Mouse (Mus musculus): ENCODE results near the gene Gm21775.
"Not testable (repeated sequence)": the region's sequence is repeated elsewhere in the genome, so short reads cannot be mapped to it uniquely, and the experiment has no call there.

Gm21775 gene

DNA sequence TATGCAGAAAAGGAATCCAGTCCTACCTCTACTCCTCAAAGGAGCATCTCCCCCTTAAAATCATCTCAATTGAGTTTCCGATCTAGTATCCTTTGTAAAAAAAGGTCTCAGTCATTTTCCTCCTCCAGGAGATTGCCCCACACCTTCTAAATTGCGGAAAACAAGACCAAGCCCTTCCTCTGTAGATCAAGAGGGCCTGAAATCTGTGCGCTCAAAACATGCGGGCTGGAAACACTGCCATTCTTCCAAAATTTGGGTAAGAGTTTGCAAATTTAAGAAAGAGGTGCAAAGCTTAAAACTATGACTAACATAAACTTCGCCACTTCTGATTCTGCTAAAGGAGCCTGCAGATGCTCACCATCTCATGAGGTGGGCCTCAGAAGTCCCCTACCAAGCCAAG lies at the start of gene Gm21775:
Gm21775 (plus strand) TSS at position 301 of the 400 bp plus-strand sequence.
- DNase-seq (ENCODE audit: extremely low read depth, low read depth), result not testable (repeated sequence)

DNA sequence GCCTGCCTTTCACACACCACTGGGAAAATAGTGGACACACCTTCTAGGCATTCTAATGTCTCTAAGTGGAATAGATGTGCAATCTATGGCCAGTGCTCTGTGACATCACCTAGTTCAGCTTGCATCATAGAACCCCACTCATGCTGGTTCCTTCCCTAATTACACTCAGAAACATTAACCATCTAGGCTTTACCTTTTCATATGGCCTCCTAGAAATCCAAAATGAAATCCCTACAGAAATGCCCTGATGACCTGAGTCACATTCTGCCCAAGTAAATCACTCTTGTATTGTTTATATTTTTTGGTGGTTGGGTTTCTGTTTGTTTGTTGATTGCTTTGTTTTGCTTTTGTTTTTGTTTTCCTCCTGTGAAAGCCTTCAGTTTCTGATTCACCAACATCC lies 17.3 kb upstream of the Gm21775 start, which contains the start of gene Gm20737:
Gm20737 (minus strand) TSS at position 101 of the 400 bp plus-strand sequence.
- not testable (repeated sequence) for DNase-seq (ENCODE audit: extremely low read depth, low read depth)
